Mouse (Mus musculus) heart, postnatal 4 days (tissue): ENCODE data around the gene Bri3bp. TPM values are rescaled to one million over a fixed set of nuclear protein-coding genes. Genes with fewer than 3 reads are reported as not detected.

Source experiments
- DNase-seq: peaks from one replicate; pipeline ENCODE4 v3.0.0; 2021
- total RNA-seq, 2 experiments: library from RNA; stranded (reverse); gene quantifications; 2 replicates each; pipeline ENCODE4 v1.2.3; 2021

The Bri3bp gene
- total RNA-seq, 2 experiments from 2014 or later = 55.8 to 56.3 TPM

- no peak for DNase-seq
Measured at GRCm38 (mm10) chr5:125456100-125456499, 14.7 kb downstream of the Bri3bp start.

DNA sequence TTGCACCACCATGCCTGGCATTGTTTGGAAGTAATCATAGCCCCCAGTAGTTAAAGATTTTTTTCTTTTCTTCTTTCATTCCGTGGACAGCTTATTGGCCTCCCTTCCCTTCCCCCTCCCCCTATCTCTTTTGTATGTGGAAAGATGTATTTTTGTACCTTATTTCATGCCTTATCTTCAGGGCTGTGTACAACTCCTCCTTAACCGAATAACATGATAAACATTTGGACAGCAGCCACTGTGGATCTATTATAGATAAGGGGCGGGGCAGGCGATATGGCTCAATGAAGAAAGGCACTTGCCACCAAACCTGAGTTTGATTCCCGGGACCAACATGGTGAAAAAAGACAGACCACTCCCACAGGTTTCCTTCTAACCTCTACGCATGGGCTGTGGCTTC is 16.2 kb downstream of the Bri3bp start:
- DNase-seq = no peak

- no peak for DNase-seq
Measured at GRCm38 (mm10) chr5:125460574-125460973, 19.2 kb downstream of the Bri3bp start.

- peak; percentile 65 for DNase-seq
Measured at GRCm38 (mm10) chr5:125461868-125462445, 20.6 kb downstream of the Bri3bp start.

GRCm38 (mm10) chr5:125465192-125465591 is 23.8 kb downstream of the Bri3bp start:
- no peak for DNase-seq

GRCm38 (mm10) chr5:125465701-125466106 is 24.3 kb downstream of the Bri3bp start:
- peak; percentile 94 for DNase-seq

- no peak for DNase-seq
Measured at GRCm38 (mm10) chr5:125466483-125466882, 25.1 kb downstream of the Bri3bp start.

- DNase-seq = no peak
Measured at GRCm38 (mm10) chr5:125467261-125467660, 25.9 kb downstream of the Bri3bp start.

DNA sequence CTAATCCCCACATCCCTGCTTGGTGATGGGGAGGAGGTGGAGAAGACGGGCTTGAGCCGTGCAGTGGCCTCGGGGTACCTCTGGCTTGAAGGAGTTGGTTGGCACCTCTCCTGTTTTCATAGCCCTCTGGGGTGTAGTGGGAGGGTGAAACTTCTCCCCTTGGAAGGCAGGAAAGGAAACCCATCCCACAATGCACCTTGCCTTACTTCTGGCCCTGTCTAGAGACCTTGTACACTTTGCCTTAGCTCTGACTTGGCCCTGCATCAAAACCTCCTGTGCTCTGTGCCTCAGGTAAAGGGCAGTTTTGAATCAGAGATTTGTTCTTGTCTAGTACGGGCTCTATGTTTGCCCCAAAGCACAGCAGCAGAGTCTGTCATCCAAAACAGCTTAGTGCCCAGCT is 29.3 kb downstream of the Bri3bp start:
- no peak for DNase-seq

DNA sequence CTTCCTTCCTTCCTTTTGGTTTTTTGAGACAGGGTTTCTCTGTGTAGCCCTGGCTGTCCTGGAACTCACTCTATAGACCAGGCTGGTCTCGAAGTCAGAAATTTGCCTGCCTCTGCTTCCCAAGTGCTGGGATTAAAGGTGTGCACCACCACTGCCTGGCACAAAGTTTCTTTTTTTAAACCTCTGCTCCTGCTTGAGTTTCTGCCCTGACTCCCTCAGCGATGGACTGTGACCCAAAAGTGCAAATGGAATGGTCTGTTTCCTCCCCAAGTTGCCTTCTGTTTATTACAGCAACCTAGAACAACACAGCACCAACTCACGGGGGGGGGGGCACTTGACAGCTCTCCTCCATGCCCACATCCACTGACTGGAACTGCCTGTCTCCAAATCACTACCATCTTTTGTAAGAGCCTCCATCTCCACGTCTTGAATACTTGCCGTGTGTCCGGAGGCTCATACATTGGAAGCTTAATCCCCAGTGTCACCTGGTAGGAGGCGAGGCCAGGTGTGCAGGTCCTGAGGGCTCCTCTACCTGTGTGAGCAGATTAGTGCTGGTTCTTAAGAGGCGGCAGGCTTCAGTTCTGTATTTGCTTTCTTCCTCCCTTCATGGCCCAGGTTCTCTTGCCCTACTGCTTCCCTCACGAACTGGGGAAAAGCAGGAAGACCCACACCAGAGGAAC is 31.6 kb downstream of the Bri3bp start:
- no peak for DNase-seq

DNA sequence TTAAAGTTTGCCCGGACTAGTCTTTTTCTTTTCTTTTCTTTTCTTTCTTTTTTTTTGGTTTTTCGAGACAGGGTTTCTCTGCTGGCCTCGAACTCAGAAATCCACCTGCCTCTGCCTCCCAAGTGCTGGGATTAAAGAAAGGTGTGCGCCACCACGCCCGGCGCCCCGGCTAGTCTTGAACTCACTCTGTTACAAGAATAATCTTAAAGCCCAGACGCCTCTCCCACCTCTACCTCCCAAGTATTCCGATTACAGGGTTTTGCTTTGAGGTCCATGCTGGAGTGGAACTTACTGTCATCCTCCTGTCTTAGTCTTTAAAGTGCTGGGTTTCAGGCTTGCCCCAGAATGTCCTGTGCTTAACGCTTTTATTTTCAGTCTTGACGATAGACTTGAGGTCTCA is 33.7 kb downstream of the Bri3bp start:
- no peak for DNase-seq

GRCm38 (mm10) chr5:125475601-125476285 is 34.4 kb downstream of the Bri3bp start, which contains the start of gene Aacs:
Gene Aacs (plus strand): TSS chr5:125475814.
- peak; percentile 99 for DNase-seq

DNA sequence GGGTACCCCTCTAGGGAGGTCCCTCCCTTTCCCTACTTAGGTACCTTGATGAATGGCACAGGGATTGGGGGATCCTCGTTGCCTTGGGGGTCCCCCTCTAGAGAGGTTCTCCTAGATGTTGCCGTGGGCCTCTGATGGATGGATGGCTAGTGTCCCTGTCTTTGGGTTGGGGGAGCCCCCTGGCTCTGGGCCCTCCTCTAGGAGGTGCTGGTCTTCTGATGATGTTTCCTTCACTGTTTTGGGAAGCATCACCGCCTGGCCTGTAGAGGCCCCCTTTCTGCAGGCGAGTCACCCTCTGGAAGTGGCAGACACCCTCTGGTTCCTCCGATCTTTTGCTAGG is 34.9 kb downstream of the Bri3bp start:
- DNase-seq = peak; percentile 22

- no peak for DNase-seq
Measured at GRCm38 (mm10) chr5:125476799-125477198, 35.4 kb downstream of the Bri3bp start.

- no peak for DNase-seq
Measured at GRCm38 (mm10) chr5:125477533-125477932, 36.2 kb downstream of the Bri3bp start.

DNA sequence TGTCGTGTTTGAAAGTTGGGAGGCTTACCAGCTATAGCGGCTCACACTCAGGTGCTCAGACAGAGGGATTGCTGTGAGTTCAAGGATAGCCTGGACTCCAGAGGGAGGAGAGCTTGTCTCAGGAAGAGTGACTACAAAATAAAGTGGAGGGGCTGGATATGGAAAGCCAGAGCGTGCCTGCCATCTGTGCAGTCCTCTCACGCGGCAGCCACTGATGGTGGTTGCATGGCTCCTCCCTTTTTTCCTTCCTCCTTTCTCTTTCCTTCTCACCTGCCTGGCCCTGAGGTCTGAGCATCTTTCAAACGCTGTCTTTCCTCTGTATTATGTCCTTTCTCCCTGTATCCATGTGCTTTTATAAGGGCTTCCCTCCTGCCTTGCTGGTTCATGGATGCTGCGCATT is 36.7 kb downstream of the Bri3bp start:
- no peak for DNase-seq

- no peak for DNase-seq
Measured at GRCm38 (mm10) chr5:125479376-125479775, 38.0 kb downstream of the Bri3bp start.

GRCm38 (mm10) chr5:125480434-125481231 is 39.3 kb downstream of the Bri3bp start:
- no peak for DNase-seq

- no peak for DNase-seq
Measured at GRCm38 (mm10) chr5:125482474-125482873, 41.1 kb downstream of the Bri3bp start.

- no peak for DNase-seq
Measured at GRCm38 (mm10) chr5:125483712-125484611, 42.6 kb downstream of the Bri3bp start.

GRCm38 (mm10) chr5:125485031-125485778 is 43.8 kb downstream of the Bri3bp start:
- no peak for DNase-seq
